Mouse (Mus musculus) megakaryocyte, embryonic 14.5 days (primary cell): ENCODE data around the gene Cd247.

ENCODE experiments used
- FLI1 ChIP-seq: IDR thresholded peaks from 2 replicates; pipeline ENCODE4 v1.6.1; 2012; ENCODE audit warnings: low read length, inconsistent platforms, mixed read lengths
- GATA1 ChIP-seq: IDR thresholded peaks from 3 replicates; pipeline ENCODE4 v1.6.1; 2012; ENCODE audit warnings: mixed read lengths, low read length, inconsistent platforms, borderline replicate concordance

- no peak for TF ChIP-seq GATA1
- no peak for TF ChIP-seq FLI1
Measured at GRCm38 (mm10) chr1:165751838-165752237, 36.6 kb upstream of the Cd247 start.
